Mouse (Mus musculus) liver, adult 2 months (tissue): ENCODE data around the gene Grifin.

Experiments used
- CTCF ChIP-seq: fragments of 200-500 bp; IDR thresholded peaks from 2 replicates; pipeline ENCODE4 v1.5.1; 2011; ENCODE audit warnings: low read depth, low read length, control low read depth
- POLR2A ChIP-seq: fragments of 200-500 bp; IDR thresholded peaks from 2 replicates; pipeline ENCODE4 v1.6.1; 2011; ENCODE audit warnings: low read length, control low read depth; ENCODE audit not compliant: insufficient read depth; ENCODE audit errors: extremely low read depth

GRCm38 (mm10) chr5:140609511-140610272 lies 44.8 kb upstream of the Grifin start:
- TF ChIP-seq POLR2A (no peak), CTCF (no peak)
